Mouse (Mus musculus): ENCODE results near the gene Lpcat3. TPM values are rescaled to one million over a fixed set of nuclear protein-coding genes. Genes with fewer than 3 reads are reported as not detected.

The Lpcat3 gene
- polyA plus RNA-seq, 1 experiment from 2014 or later: 33.4 TPM

- H3K36me3 ChIP-seq (replicated peaks; ENCODE audit: control insufficient read depth, insufficient read depth, low read depth, low read length): no peaks in the 10 kb centered on the region
- no peaks in the 10 kb centered on the region for H3K4me1 ChIP-seq (ENCODE audit: control insufficient read depth, insufficient read depth, low read length)
- no peaks in the 10 kb centered on the region for H3K27me3 ChIP-seq (ENCODE audit: control insufficient read depth, insufficient read depth, low read length)
- H3K27ac ChIP-seq (replicated peaks; ENCODE audit: low read depth, low read length): no peak overlapping the region
- no peak overlapping the region for H3K9ac ChIP-seq (replicated peaks; ENCODE audit: low read length)
- 59% methylated on average over 15 of the region's 15 CpGs for WGBS
- H3K4me3 ChIP-seq (ENCODE audit: low read depth, low read length): no peak overlapping the region
- no peak overlapping the region for H3K4me2 ChIP-seq (ENCODE audit: low read depth, low read length)
- H3K9me3 ChIP-seq (replicated peaks; ENCODE audit: control insufficient read depth, low read length): no peaks in the 10 kb centered on the region
- DNase-seq (ENCODE audit: low spot score) (peak; percentile 23), ATAC-seq (replicated peaks; ENCODE audit: insufficient number of reproducible peaks, low FRiP score, low TSS enrichment, low read depth) (no peak)
Observed at GRCm38 (mm10) chr6:124693243-124693981, 30.6 kb downstream of the Lpcat3 start.

DNA sequence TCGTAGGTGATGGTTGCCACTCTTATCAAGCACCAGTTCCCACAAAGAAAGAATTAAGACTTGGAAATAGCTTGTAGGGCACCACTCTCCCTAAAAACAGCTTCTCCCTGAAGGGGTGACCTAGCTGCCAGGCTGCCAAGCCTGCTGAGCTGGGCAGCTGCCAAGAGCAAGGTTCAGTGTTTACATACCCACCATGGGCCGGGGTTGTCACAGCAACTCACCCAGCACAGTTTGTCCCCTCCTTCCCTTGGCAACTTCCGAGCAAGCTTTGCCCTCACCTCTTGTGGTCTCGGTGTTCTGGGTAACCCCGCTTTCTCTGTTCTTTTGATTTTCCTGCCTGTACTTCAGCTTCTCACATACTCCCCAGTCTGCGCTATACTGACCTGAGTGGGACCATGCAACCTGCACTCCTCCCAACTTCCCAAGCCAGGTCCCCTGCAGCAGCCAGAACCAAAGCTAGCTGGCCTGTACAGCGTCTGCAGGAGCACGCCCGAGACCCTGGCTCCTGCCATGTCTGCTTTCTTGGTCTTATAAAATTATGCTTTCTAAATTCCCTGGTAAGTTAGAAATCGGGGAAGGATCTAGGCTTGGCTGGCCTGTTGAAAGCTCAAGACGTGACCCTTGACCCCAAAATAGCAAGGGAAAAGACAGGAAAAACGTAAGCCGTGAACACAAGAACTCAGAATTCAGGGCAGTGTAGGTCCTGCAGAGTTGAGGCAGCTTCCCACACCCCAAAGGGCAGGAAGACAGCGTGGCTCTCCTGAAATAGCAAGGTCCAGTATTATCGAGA lies 31.5 kb downstream of the Lpcat3 start:
- WGBS: 71% methylated on average over 15 of the region's 15 CpGs
- DNase-seq (ENCODE audit: low spot score): no peak

GRCm38 (mm10) chr6:124696441-124697150 lies 33.8 kb downstream of the Lpcat3 start:
- H3K9ac ChIP-seq (replicated peaks; ENCODE audit: low read length): no peak overlapping the region
- no peaks in the 10 kb centered on the region for H3K4me1 ChIP-seq (ENCODE audit: control insufficient read depth, insufficient read depth, low read length)
- 90% methylated on average over 7 of the region's 7 CpGs for WGBS
- no peak for DNase-seq (ENCODE audit: low spot score)
- H3K36me3 ChIP-seq (replicated peaks; ENCODE audit: control insufficient read depth, insufficient read depth, low read depth, low read length): no peaks in the 10 kb centered on the region; the same call in 1 of the 2 replicates
- H3K27ac ChIP-seq (replicated peaks; ENCODE audit: low read depth, low read length): no peak overlapping the region
- no peaks in the 10 kb centered on the region for H3K27me3 ChIP-seq (ENCODE audit: control insufficient read depth, insufficient read depth, low read length)
- ATAC-seq (replicated peaks; ENCODE audit: insufficient number of reproducible peaks, low FRiP score, low TSS enrichment, low read depth): no peak
- no peak overlapping the region for H3K4me2 ChIP-seq (ENCODE audit: low read depth, low read length)
- H3K4me3 ChIP-seq (ENCODE audit: low read depth, low read length): no peak overlapping the region
- H3K9me3 ChIP-seq (replicated peaks; ENCODE audit: control insufficient read depth, low read length): no peaks in the 10 kb centered on the region

More for the DNA sequence above, 31.5 kb downstream of the Lpcat3 start:
- no peak overlapping the region for H3K4me2 ChIP-seq (ENCODE audit: low read depth, low read length)
- H3K9me3 ChIP-seq (replicated peaks; ENCODE audit: control insufficient read depth, low read length): no peaks in the 10 kb centered on the region
- H3K36me3 ChIP-seq (replicated peaks; ENCODE audit: control insufficient read depth, insufficient read depth, low read depth, low read length): no peaks in the 10 kb centered on the region; the same call in 1 of the 2 replicates
- ATAC-seq (replicated peaks; ENCODE audit: insufficient number of reproducible peaks, low FRiP score, low TSS enrichment, low read depth): no peak
- no peaks in the 10 kb centered on the region for H3K4me1 ChIP-seq (ENCODE audit: control insufficient read depth, insufficient read depth, low read length)
- H3K9ac ChIP-seq (replicated peaks; ENCODE audit: low read length): no peak overlapping the region
- H3K27me3 ChIP-seq (ENCODE audit: control insufficient read depth, insufficient read depth, low read length): no peaks in the 10 kb centered on the region
- no peak overlapping the region for H3K4me3 ChIP-seq (ENCODE audit: low read depth, low read length)
- H3K27ac ChIP-seq (replicated peaks; ENCODE audit: low read depth, low read length): no peak overlapping the region

DNA sequence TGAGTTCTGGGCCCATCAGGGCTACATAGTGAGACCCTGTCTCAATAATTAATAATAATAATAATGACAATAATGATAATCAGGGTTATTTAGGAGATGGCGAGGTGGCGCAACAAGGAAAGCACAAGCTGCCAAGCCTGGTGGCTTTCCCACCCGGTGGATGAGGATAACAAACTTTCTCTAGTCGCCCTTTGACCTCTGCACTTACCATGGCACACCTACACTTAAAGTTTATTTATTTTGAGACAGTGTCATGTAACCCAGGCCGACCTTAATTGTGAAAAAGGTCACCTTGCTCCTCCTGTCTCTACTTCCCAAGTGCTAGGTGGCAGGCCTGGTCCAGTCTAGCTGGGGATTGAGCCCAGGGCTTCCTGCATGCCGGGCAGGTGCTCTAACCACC lies 35.9 kb downstream of the Lpcat3 start:
- Histone ChIP-seq H3K27me3 (ENCODE audit: control insufficient read depth, insufficient read depth, low read length) (no peaks in the 10 kb centered on the region), H3K9me3 (replicated peaks; ENCODE audit: control insufficient read depth, low read length) (no peaks in the 10 kb centered on the region), H3K4me2 (ENCODE audit: low read depth, low read length) (no peak overlapping the region), H3K9ac (replicated peaks; ENCODE audit: low read length) (no peak overlapping the region), H3K4me1 (ENCODE audit: control insufficient read depth, insufficient read depth, low read length) (no peaks in the 10 kb centered on the region), H3K36me3 (replicated peaks; ENCODE audit: control insufficient read depth, insufficient read depth, low read depth, low read length) (no peaks in the 10 kb centered on the region; the same call in 1 of the 2 replicates), H3K27ac (replicated peaks; ENCODE audit: low read depth, low read length) (no peak overlapping the region), H3K4me3 (ENCODE audit: low read depth, low read length) (no peak overlapping the region)
- 78% methylated on average over 6 of the region's 6 CpGs for WGBS
- no peak for ATAC-seq (replicated peaks; ENCODE audit: insufficient number of reproducible peaks, low FRiP score, low TSS enrichment, low read depth)
- no peak for DNase-seq (ENCODE audit: low spot score)

GRCm38 (mm10) chr6:124699366-124699765 lies 36.5 kb downstream of the Lpcat3 start:
- H3K4me3 ChIP-seq (ENCODE audit: low read depth, low read length): no peak overlapping the region
- no peaks in the 10 kb centered on the region for H3K27me3 ChIP-seq (ENCODE audit: control insufficient read depth, insufficient read depth, low read length)
- no peaks in the 10 kb centered on the region; the same call in 1 of the 2 replicates for H3K36me3 ChIP-seq (replicated peaks; ENCODE audit: control insufficient read depth, insufficient read depth, low read depth, low read length)
- ATAC-seq (replicated peaks; ENCODE audit: insufficient number of reproducible peaks, low FRiP score, low TSS enrichment, low read depth) (no peak), DNase-seq (ENCODE audit: low spot score) (no peak)
- no peak overlapping the region for H3K27ac ChIP-seq (replicated peaks; ENCODE audit: low read depth, low read length)
- WGBS: 89% methylated on average over 4 of the region's 4 CpGs
- no peaks in the 10 kb centered on the region for H3K4me1 ChIP-seq (ENCODE audit: control insufficient read depth, insufficient read depth, low read length)
- H3K9ac ChIP-seq (replicated peaks; ENCODE audit: low read length): no peak overlapping the region
- H3K9me3 ChIP-seq (replicated peaks; ENCODE audit: control insufficient read depth, low read length): no peaks in the 10 kb centered on the region
- H3K4me2 ChIP-seq (ENCODE audit: low read depth, low read length): no peak overlapping the region

GRCm38 (mm10) chr6:124699962-124700610 lies 37.3 kb downstream of the Lpcat3 start:
- H3K36me3 ChIP-seq (replicated peaks; ENCODE audit: control insufficient read depth, insufficient read depth, low read depth, low read length): no peaks in the 10 kb centered on the region; the same call in 1 of the 2 replicates
- H3K4me1 ChIP-seq (ENCODE audit: control insufficient read depth, insufficient read depth, low read length): no peaks in the 10 kb centered on the region
- no peak overlapping the region for H3K9ac ChIP-seq (replicated peaks; ENCODE audit: low read length)
- no peak overlapping the region for H3K27ac ChIP-seq (replicated peaks; ENCODE audit: low read depth, low read length)
- H3K9me3 ChIP-seq (replicated peaks; ENCODE audit: control insufficient read depth, low read length): no peaks in the 10 kb centered on the region
- DNase-seq (ENCODE audit: low spot score): no peak
- H3K4me2 ChIP-seq (ENCODE audit: low read depth, low read length): no peak overlapping the region
- no peak overlapping the region for H3K4me3 ChIP-seq (ENCODE audit: low read depth, low read length)
- ATAC-seq (replicated peaks; ENCODE audit: insufficient number of reproducible peaks, low FRiP score, low TSS enrichment, low read depth): no peak; the same call in 1 of the 2 replicates
- H3K27me3 ChIP-seq (ENCODE audit: control insufficient read depth, insufficient read depth, low read length): no peaks in the 10 kb centered on the region
- 80% methylated on average over 11 of the region's 11 CpGs for WGBS

GRCm38 (mm10) chr6:124701338-124701737 lies 38.5 kb downstream of the Lpcat3 start:
- ATAC-seq (replicated peaks; ENCODE audit: insufficient number of reproducible peaks, low FRiP score, low TSS enrichment, low read depth): no peak
- Histone ChIP-seq H3K4me3 (ENCODE audit: low read depth, low read length) (no peak overlapping the region), H3K9me3 (replicated peaks; ENCODE audit: control insufficient read depth, low read length) (no peaks in the 10 kb centered on the region), H3K27ac (replicated peaks; ENCODE audit: low read depth, low read length) (no peak overlapping the region), H3K9ac (replicated peaks; ENCODE audit: low read length) (no peak overlapping the region), H3K4me2 (ENCODE audit: low read depth, low read length) (no peak overlapping the region), H3K27me3 (ENCODE audit: control insufficient read depth, insufficient read depth, low read length) (no peaks in the 10 kb centered on the region), H3K4me1 (ENCODE audit: control insufficient read depth, insufficient read depth, low read length) (no peaks in the 10 kb centered on the region), H3K36me3 (replicated peaks; ENCODE audit: control insufficient read depth, insufficient read depth, low read depth, low read length) (peaks cover 3% of the 10 kb centered on the region; the same call in 1 of the 2 replicates)
- DNase-seq (ENCODE audit: low spot score): no peak
- 76% methylated on average over 8 of the region's 8 CpGs for WGBS
